Mouse (Mus musculus) lung, adult 2 months (tissue): ENCODE measurements at regions not wholly inside any gene's neighbourhood (a gene's known extent, or its start where the extent isn't known, plus 50 kb on each side); places are given as distances from the start of the nearest gene placed in this dataset.

Experiments
- DNase-seq: peaks from one replicate; pipeline ENCODE4 v3.0.0; 2022
- H3K4me1 ChIP-seq: fragments of 200-500 bp; 2 replicates; pipeline ENCODE4 v1.6.1; 2011; ENCODE audit warnings: low read length; ENCODE audit not compliant: control insufficient read depth, insufficient read depth
- H3K4me3 ChIP-seq: fragments of 200-500 bp; replicated peaks from 2 replicates; pipeline ENCODE3; 2011; ENCODE audit warnings: low read depth, mild to moderate bottlenecking, control low read depth, low read length; ENCODE audit errors: extremely low read depth
- CTCF ChIP-seq: fragments of 200-500 bp; IDR thresholded peaks from 2 replicates; pipeline ENCODE4 v1.5.1; 2011; ENCODE audit warnings: mild to moderate bottlenecking, low read length, control low read depth; ENCODE audit not compliant: insufficient read depth
- POLR2A ChIP-seq: fragments of 200-500 bp; IDR thresholded peaks from 2 replicates; pipeline ENCODE4 v1.6.1; 2011; ENCODE audit warnings: low read depth, mild to moderate bottlenecking, control low read depth, low read length, borderline replicate concordance; ENCODE audit errors: extremely low read depth
- WGBS: fragments of 180-500 bp; shearing (Covaris S2); methylation state at CpG from one replicate; pipeline ENCODE4 v1.1.7; 2018; 5-methylcytosine and 5-hydroxymethylcytosine counted together

- TF ChIP-seq POLR2A (no peak), CTCF (no peak)
- Histone ChIP-seq H3K4me1 (no peaks in the 10 kb centered on the region; the same call in 1 of the 2 replicates), H3K4me3 (no peak overlapping the region)
- DNase-seq: no peak
- WGBS: 52% methylated on average over 6 of the region's 6 CpGs
These were observed 70.5 kb downstream of the Hes1 start for GRCm38 (mm10) chr16:30134642-30135165.

DNA sequence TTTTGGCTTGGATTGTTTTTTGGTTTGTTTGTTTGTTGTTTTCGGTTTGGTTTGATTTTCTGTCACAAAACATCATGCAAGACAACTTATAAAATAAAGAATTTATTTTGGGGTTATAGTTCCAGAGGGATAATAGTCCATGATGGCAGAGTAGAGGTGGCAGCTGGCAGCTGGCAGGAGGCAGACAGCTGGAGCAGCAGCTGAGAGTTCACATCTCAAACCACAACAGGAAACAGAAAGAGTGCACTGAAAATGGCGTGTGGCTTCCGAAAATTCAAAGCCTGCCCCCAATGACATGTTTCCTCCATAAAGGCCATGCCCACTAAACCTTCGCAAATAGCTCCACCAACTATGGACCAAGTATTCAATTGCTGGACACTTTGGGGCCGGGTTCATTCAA lies 72.7 kb downstream of the Hes1 start:
- no peaks in the 10 kb centered on the region; the same call in 1 of the 2 replicates for H3K4me1 ChIP-seq
- 89% methylated on average over 5 of the region's 5 CpGs for WGBS
- no peak overlapping the region for H3K4me3 ChIP-seq
- TF ChIP-seq POLR2A (no peak), CTCF (no peak)
- no peak for DNase-seq

DNA sequence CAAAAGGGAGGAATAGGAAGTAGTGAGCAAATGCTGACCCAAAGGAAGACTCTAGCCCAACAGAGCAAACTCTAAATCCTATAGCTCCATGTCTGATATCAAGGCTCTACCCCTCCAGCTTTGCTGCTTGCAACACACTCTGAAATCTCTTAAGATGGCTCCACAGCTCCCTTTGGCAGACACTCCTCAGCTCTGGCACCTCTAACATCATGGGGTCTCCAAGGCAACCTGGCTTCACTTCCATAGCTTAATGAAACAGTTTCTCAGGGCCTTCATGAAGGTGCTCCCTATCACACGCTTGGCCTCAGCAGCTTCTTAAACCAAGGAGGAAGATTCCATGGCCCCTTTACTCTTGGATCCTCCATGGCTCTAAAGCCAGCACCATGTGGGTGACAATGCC lies 73.6 kb downstream of the Hes1 start:
- Histone ChIP-seq H3K4me1 (no peaks in the 10 kb centered on the region; the same call in 1 of the 2 replicates), H3K4me3 (no peak overlapping the region)
- WGBS: 97% methylated on average over 1 of the region's 1 CpGs
- TF ChIP-seq POLR2A (no peak), CTCF (no peak)
- DNase-seq: no peak

- Histone ChIP-seq H3K4me1 (peaks cover 4% of the 10 kb centered on the region), H3K4me3 (no peak overlapping the region)
- TF ChIP-seq CTCF: no peak
- no peak for TF ChIP-seq POLR2A
- DNase-seq: no peak
- WGBS: 22% methylated on average over 13 of the region's 13 CpGs
These were observed 80.8 kb downstream of the Hes1 start for GRCm38 (mm10) chr16:30144818-30145464.

DNA sequence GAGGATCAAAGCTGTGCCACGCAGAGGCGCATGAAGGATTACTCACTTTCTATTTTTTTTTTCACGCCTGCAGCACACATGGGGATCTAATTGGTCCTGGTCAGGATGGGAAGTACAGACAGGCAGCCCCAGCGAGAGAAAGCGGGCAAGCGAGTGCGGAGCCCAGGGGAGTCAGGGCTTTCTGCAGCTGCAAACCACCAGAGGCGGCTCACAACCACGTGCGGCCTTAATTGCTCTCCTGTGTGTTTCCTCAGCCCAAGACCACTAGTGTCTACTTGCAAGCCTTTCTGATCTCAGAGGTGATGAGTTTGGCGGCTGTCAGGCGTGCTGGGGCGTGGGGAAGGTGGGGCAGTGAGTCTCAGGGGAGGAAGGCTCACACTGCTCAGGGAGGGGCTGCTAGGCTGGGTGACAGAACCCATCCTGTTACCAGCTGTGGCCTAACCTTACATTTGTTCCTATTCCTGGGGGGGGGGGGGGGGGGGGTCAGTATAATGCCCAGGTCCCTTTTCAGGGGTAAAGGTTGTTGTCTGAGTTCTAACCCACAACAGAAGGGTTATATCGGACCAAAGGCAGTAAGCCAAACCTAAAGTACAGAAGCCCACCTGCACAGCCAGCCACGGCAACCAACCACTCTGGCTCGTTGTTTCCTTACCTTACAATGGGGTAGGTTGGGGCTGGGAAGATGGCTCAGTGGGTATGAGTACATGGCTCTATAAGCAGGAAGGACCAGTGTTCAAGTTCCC lies 81.5 kb downstream of the Hes1 start:
- Histone ChIP-seq H3K4me3 (no peak overlapping the region), H3K4me1 (peaks cover 4% of the 10 kb centered on the region)
- WGBS: 49% methylated on average over 16 of the region's 16 CpGs
- DNase-seq: no peak
- no peak for TF ChIP-seq POLR2A
- no peak for TF ChIP-seq CTCF

DNA sequence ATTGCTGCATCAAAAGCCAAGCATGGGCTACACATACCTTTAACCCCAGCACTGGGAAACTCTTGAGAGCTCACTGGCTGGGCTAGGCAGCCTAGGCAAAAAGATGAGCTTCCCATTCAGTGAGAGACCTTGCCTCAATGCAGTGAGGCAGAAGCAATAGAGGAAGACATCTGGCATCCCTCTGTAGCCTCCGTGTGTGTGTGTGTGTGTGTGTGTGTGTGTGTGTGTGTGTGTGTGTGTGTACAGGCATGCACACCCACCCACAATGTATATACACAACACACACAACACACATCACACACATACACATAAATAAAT lies 82.0 kb downstream of the Hes1 start:
- TF ChIP-seq CTCF (no peak), POLR2A (no peak)
- 96% methylated on average over 1 of the region's 1 CpGs for WGBS
- no peak overlapping the region for H3K4me3 ChIP-seq
- no peak for DNase-seq
- peaks cover 4% of the 10 kb centered on the region for H3K4me1 ChIP-seq

DNA sequence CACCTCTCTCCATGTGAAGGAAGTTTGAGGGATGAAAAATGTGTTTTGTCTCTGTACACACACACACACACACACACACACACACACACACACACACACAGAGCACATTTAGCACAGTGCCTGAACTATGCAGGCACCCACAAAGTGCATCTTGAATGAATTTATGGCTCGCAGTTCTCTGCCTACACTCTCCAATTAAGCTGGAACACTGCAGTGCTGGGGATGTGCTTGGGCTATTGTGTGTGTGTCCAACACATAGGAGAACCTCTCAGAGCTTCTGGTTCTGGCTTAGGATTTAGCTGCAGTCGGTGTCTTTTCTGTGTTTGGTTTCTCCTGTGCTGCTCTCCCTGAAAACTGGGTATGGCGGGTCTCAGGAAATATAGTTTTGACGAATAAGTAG lies 83.1 kb downstream of the Hes1 start:
- no peak for TF ChIP-seq POLR2A
- TF ChIP-seq CTCF: no peak
- Histone ChIP-seq H3K4me3 (no peak overlapping the region), H3K4me1 (peaks cover 4% of the 10 kb centered on the region)
- WGBS: 90% methylated on average over 4 of the region's 4 CpGs
- DNase-seq: no peak

DNA sequence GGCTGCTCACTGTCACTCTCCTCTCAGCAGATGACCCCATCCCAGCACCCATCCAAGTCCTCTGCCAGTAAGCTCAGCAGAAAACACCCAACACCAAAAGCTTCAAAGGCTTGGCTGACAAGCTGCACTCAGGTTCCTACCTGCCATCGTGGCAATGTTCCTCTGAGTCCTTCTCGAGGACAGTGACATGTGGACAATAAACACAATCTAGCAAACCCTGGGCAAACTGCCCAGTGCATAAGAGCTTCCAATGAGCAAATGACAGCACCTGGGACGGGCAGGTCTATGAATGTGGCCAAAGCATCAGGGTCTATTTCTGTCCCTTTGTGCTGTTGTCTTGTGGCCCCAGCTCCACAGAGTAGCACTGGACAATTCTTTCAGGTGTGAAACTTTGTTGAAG lies 86.9 kb downstream of the Hes1 start:
- no peak for TF ChIP-seq CTCF
- no peak for TF ChIP-seq POLR2A
- DNase-seq: no peak
- Histone ChIP-seq H3K4me1 (0 out of 2 replicates have a peak, but pooled peaks cover 2% of the 10 kb centered on the region), H3K4me3 (no peak overlapping the region)
- WGBS: 41% methylated on average over 3 of the region's 3 CpGs

- no peak overlapping the region for H3K4me3 ChIP-seq
- 0 out of 2 replicates have a peak, but pooled peaks cover 2% of the 10 kb centered on the region for H3K4me1 ChIP-seq
- WGBS: 16% methylated on average over 6 of the region's 6 CpGs
- TF ChIP-seq CTCF: no peak
- DNase-seq: no peak
These were observed 90.9 kb downstream of the Hes1 start for GRCm38 (mm10) chr16:30155070-30155469.
